Mouse (Mus musculus): ENCODE data around the gene 4632433K11Rik. TPM values are rescaled to one million over a fixed set of nuclear protein-coding genes. Genes with fewer than 3 reads are reported as not detected.
A peak's percentile ranks its signal among the peaks of the same experiment; 100 is the strongest.
"Not testable (repeated sequence)": the region's sequence is repeated elsewhere in the genome, so short reads cannot be mapped to it uniquely, and the experiment has no call there.

4632433K11Rik gene
- polyA plus RNA-seq, 1 experiment = not detected

GRCm38 (mm10) chr7:5052438-5052837, 18.5 kb downstream of the 4632433K11Rik start:
- 4% methylated on average over 12 of the region's 12 CpGs for WGBS
- DNase-seq (ENCODE audit: low read depth, low spot score) = no peak

- 7% methylated on average over 45 of the region's 45 CpGs for WGBS
- DNase-seq (ENCODE audit: low read depth, low spot score) = no peak
These were observed 19.0 kb downstream of the 4632433K11Rik start for GRCm38 (mm10) chr7:5052931-5053343.

GRCm38 (mm10) chr7:5053456-5054179, 19.7 kb downstream of the 4632433K11Rik start:
- no peak for DNase-seq (ENCODE audit: low read depth, low spot score)
- WGBS = 17% methylated on average over 32 of the region's 32 CpGs

GRCm38 (mm10) chr7:5056651-5057263, 22.8 kb downstream of the 4632433K11Rik start:
- no peak for DNase-seq (ENCODE audit: low read depth, low spot score)
- 6% methylated on average over 55 of the region's 55 CpGs for WGBS

- no peak for DNase-seq (ENCODE audit: low read depth, low spot score)
- whole genome bisulfite sequencing = 37% methylated on average over 8 of the region's 8 CpGs
These were observed 23.5 kb downstream of the 4632433K11Rik start for GRCm38 (mm10) chr7:5057381-5057780.

- WGBS = 45% methylated on average over 11 of the region's 11 CpGs
- no peak for DNase-seq (ENCODE audit: low read depth, low spot score)
These were observed 23.9 kb downstream of the 4632433K11Rik start for GRCm38 (mm10) chr7:5057804-5058203.

DNA sequence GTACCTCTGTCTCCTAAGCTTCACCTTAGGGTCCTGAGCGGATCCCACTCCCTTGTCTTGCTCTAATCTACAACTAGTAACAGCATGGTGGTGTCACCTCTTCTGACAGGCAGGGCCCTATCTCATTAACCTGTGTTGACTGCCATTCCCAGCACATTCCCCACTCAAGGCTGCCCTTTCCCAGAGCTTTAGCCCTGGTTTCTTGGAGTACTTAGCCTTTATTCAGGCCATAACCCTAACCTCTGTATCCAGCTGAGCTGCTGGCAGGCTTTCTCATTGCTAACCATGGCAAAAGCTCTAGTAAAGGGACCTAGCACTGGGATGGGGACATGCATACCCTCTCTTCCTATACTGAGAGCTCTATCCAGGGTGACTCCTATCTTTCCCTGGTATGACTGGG, 24.7 kb downstream of the 4632433K11Rik start:
- WGBS = 100% methylated on average over 1 of the region's 1 CpGs

GRCm38 (mm10) chr7:5059421-5059820, 25.5 kb downstream of the 4632433K11Rik start:
- 94% methylated on average over 12 of the region's 12 CpGs for WGBS
- no peak for DNase-seq (ENCODE audit: low read depth, low spot score)

More for the DNA sequence above, 24.7 kb downstream of the 4632433K11Rik start:
- DNase-seq (ENCODE audit: low read depth, low spot score) = no peak

DNA sequence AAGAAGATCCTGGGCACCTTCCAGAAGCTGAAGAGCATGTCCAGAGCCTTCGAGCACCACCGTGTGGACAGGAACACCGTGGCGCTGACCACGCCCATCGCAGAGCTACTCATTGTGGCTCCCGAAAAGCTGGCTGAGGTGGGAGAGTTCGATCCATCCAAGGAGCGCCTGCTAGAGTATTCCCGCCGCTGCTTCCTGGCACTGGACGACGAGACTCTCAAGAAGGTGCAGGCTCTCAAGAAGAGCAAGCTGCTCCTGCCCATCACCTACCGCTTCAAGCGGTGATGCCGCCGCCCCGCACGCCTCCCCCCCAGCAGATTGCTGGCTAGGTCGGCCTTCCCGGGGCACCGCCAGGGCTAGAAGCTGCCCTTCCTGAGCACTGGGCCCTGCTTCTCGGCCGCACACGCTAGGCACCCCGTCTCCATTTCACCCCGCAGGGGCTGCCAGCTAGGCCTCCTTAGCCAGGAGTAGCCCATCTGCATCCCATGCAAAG, 26.4 kb downstream of the 4632433K11Rik start:
- WGBS = 2% methylated on average over 27 of the region's 27 CpGs
- no peak for DNase-seq (ENCODE audit: low read depth, low spot score)

DNA sequence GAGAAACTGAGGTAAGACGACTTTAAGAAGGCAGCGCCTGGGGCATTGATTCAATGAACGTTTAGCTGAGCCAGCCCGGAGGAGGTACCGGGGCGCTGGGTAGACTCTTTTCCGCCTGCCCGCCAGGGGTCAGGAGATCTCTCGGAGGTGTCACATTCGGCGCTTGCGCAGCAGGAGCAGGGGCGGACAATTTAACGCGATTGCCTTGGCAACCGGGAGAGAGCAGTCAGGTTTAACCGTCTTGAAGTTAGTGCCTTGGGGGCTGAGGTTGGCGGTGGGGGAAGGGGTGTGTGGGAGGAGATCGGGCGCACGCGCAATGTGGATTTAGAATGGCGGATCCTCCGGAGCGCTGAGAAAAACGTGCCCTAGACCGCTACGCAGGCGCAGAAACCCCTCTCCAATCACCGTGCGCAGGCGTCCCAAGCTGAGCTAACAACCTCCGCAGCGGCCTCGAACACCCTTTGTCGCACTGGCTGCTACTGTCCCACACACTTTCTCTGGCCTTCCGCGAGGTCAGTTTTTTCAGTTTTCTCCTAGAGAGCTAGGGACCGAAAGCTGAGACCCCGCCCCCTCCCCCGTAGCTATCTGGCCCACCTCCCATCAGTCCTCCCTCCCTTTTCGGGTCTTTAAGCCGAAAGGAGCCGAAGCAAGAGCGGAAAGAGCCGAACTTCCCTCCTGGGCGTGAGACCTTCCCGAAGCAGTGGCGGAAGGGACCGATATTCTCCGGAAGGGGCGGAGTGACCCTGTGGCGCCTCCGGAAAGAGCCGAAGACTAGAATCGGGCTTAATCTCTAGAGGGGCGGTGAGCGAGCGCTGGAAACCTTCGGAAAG, 27.2 kb downstream of the 4632433K11Rik start:
- peak; percentile 95 for DNase-seq (ENCODE audit: low read depth, low spot score)
- under 1% methylated on average over 60 of the region's 60 CpGs for WGBS

- DNase-seq (ENCODE audit: low read depth, low spot score) = no peak
These were observed 27.9 kb downstream of the 4632433K11Rik start, which contains the start of gene U2af2 for GRCm38 (mm10) chr7:5061774-5062359. TSS of gene U2af2 (plus strand) at chr7:5062143.

DNA sequence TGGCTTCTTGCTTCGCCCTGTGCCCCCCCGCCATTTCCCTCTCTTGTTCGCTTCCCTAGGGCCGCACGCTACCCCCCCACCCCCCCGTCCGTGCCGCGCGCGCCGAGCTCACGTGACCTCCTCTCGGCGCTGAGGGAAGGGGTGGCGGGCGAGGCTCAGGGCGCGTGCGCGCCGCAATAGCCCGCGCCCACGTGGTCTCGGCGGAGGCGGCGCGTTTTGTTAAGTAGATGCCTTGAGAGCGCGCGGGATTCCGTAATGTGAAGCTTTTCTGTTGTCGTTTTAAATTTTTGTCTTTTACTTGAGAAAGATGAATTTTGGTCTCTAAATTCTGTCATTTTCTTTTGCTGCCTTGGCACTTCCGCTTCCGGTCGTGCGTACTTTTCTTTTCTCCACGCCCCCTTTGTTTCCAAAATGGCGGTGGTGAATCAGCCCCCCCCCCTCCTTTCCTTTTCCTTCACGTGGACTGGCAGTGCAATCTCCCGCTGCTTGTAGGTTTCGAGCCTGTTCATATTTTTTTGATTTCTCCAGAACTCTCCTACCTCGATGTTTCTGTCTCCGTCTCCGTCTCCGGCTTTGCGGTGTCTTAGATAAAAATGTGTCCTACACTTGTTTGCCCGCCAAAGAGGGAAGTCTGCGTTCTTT, 28.6 kb downstream of the 4632433K11Rik start:
- DNase-seq (ENCODE audit: low read depth, low spot score) = no peak
- under 1% methylated on average over 51 of the region's 51 CpGs for WGBS

More at GRCm38 (mm10) chr7:5061774-5062359, 27.9 kb downstream of the 4632433K11Rik start, which contains the start of gene U2af2:
- under 1% methylated on average over 63 of the region's 65 CpGs for WGBS

- DNase-seq (ENCODE audit: low read depth, low spot score) = no peak
- WGBS = 87% methylated on average over 6 of the region's 6 CpGs
These were observed 31.0 kb downstream of the 4632433K11Rik start for GRCm38 (mm10) chr7:5064886-5065285.

DNA sequence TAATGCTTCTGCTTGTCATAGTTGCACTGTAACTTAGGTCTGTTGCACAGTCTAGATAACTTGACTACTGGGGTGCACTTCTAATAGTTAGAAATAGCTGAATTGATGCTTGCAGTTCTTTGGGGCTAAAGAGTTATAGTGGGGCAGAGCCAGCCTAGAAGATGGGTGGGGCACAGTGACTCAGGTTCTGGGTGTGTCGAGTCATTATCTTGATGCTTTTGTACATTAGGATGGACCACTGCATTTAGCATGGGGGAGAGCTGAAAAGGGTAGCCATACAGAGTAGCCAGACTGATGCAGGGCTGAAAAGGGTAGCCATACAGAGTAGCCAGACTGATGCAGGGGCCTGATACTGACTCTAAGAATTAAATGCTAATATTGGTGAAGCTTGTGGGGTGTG, 39.7 kb downstream of the 4632433K11Rik start:
- WGBS = 32% methylated on average over 1 of the region's 1 CpGs
- DNase-seq (ENCODE audit: low read depth, low spot score) = no peak

GRCm38 (mm10) chr7:5074984-5075383, 41.1 kb downstream of the 4632433K11Rik start:
- no peak for DNase-seq (ENCODE audit: low read depth, low spot score)
- 92% methylated on average over 5 of the region's 5 CpGs for WGBS

DNA sequence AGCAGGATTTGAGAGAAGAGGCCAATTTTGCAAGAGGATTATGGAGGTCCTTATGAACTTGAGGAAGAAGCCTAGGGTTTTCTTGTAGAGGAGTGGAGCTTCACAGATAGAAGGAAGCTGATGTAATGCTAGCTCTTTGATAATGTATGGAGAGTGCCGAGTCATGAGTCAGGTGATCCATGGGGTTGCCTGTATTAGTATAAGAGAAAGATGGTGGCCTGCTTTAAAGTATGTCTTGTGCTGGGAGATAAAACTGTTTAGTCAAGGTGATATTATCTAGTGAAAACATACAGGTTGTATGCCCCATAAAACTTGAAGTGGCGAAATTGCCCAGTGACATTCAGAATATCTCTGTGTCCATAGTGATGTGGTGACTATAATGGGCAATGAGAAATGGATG, 43.0 kb downstream of the 4632433K11Rik start:
- 75% methylated on average over 2 of the region's 2 CpGs for WGBS

GRCm38 (mm10) chr7:5079365-5080009, 45.6 kb downstream of the 4632433K11Rik start:
- 34% methylated on average over 11 of the region's 13 CpGs for WGBS
- DNase-seq (ENCODE audit: low read depth, low spot score) = not testable (repeated sequence)

More for the DNA sequence above, 43.0 kb downstream of the 4632433K11Rik start:
- DNase-seq (ENCODE audit: low read depth, low spot score) = no peak

- peak; percentile 85 for DNase-seq (ENCODE audit: low read depth, low spot score)
These were observed 46.3 kb downstream of the 4632433K11Rik start, which contains the start of gene Epn1 for GRCm38 (mm10) chr7:5080010-5080751. TSS of gene Epn1 (plus strand) at chr7:5080235.

More at GRCm38 (mm10) chr7:5080010-5080751, 46.3 kb downstream of the 4632433K11Rik start, which contains the start of gene Epn1:
- under 1% methylated on average over 81 of the region's 81 CpGs for WGBS
